In genomic region chr4:97840227-97841062, GRCm38 (mm10) we compare ENCODE assay signal across 9 mouse cellular contexts.
A peak's percentile ranks its signal among the peaks of the same experiment; 100 is the strongest.
DNase-seq lines count a peak whose midpoint lies in the region; ATAC-seq and TF ChIP-seq lines count a peak whose summit lies in the region.
"Had no signal": no experiment of that assay in that cellular context is flagged by ENCODE, and none has a peak within 500 bp of the region (broad histone marks: within the 10 kb centered on the region; RNA-seq: fewer than 3 reads in every experiment).

No protein-coding gene starts in this region.

- no peak for TF ChIP-seq CTCF in small intestine, adult 2 months (IDR thresholded peaks at IDR 0.05; ENCODE audit: extremely low read depth, insufficient read length, insufficient replicate concordance, low read depth, low read length)

- H3K27me3 ChIP-seq in midbrain, embryonic 15.5 days (replicated peaks): peaks cover 19% of the 10 kb centered on the region
- peaks cover 99% of the 10 kb centered on the region for H3K27me3 ChIP-seq in midbrain, embryonic 10.5 days (ENCODE audit: low read depth, poor library complexity, severe bottlenecking)
- H3K27me3 ChIP-seq in kidney, embryonic 16.5 days (ENCODE audit: insufficient read depth, low read length): peaks cover 21% of the 10 kb centered on the region
- no peaks in the 10 kb centered on the region for H3K27me3 ChIP-seq in small intestine, adult 2 months (ENCODE audit: control insufficient read depth, insufficient read depth, low read length)
- H3K27me3 ChIP-seq: embryonic facial prominence, embryonic 12.5 days had no signal

- DNase-seq in heart, adult 11 months: peak; percentile 76
- no peak for DNase-seq in heart, adult 8-10 months (ENCODE audit: low spot score)
- no peak for DNase-seq in midbrain, embryonic 10.5 days (ENCODE audit: low spot score)
- DNase-seq in adrenal gland, adult 18-20 months (ENCODE audit: low spot score in 2 of 2): no peak
- DNase-seq in gastrocnemius, postnatal 10 days: no peak

- H3K4me1 ChIP-seq in midbrain, embryonic 15.5 days: peaks cover 37% of the 10 kb centered on the region
- peaks cover 49% of the 10 kb centered on the region for H3K4me1 ChIP-seq in midbrain, embryonic 10.5 days
- H3K4me1 ChIP-seq in kidney, embryonic 16.5 days (ENCODE audit: insufficient read depth, low read length): peaks cover 58% of the 10 kb centered on the region
- peaks cover 14% of the 10 kb centered on the region for H3K4me1 ChIP-seq in small intestine, adult 2 months (ENCODE audit: control insufficient read depth, insufficient read depth, insufficient read length, low read length)

- H3K9me3 ChIP-seq in midbrain, embryonic 15.5 days: no peaks in the 10 kb centered on the region
- H3K9me3 ChIP-seq in midbrain, embryonic 10.5 days (replicated peaks): no peaks in the 10 kb centered on the region
- H3K9me3 ChIP-seq in kidney, embryonic 16.5 days (ENCODE audit: low read length): no peaks in the 10 kb centered on the region
- H3K9me3 ChIP-seq: embryonic facial prominence, embryonic 12.5 days had no signal

- no peak overlapping the region for H3K9ac ChIP-seq in midbrain, embryonic 15.5 days
- no peak overlapping the region for H3K9ac ChIP-seq in kidney, embryonic 16.5 days (replicated peaks; ENCODE audit: low read length)
- H3K9ac ChIP-seq: embryonic facial prominence, embryonic 12.5 days had no signal

- H3K27ac ChIP-seq in midbrain, embryonic 15.5 days: no peak overlapping the region
- H3K27ac ChIP-seq in midbrain, embryonic 10.5 days (replicated peaks): no peak overlapping the region
- H3K27ac ChIP-seq in kidney, embryonic 16.5 days (ENCODE audit: low read length): peak overlapping the region; percentile 2; the same call in 1 of the 2 replicates
- H3K27ac ChIP-seq in small intestine, adult 2 months (ENCODE audit: insufficient read depth, low read depth, low read length): peak overlapping the region; percentile 77; the same call in 1 of the 2 replicates

- no peak overlapping the region for H3K4me2 ChIP-seq in midbrain, embryonic 15.5 days
- no peak overlapping the region for H3K4me2 ChIP-seq in kidney, embryonic 16.5 days (replicated peaks; ENCODE audit: low read depth, low read length)
- H3K4me2 ChIP-seq: embryonic facial prominence, embryonic 12.5 days had no signal

- 31% methylated on average over 8 of the region's 8 CpGs for whole genome bisulfite sequencing in midbrain, embryonic 15.5 days
- 40% methylated on average over 8 of the region's 8 CpGs for WGBS in midbrain, embryonic 10.5 days
- 28% methylated on average over 8 of the region's 8 CpGs for WGBS in kidney, embryonic 16.5 days
- 47% methylated on average over 8 of the region's 8 CpGs for WGBS in small intestine, adult 2 months

- 0 out of 2 replicates have a peak, but pooled peaks have one; percentile 12 for ATAC-seq in midbrain, embryonic 15.5 days (replicated peaks)
- ATAC-seq in kidney, embryonic 16.5 days (ENCODE audit: low FRiP score, low TSS enrichment): peak; percentile 62; the same call in 1 of the 2 replicates

- no peaks in the 10 kb centered on the region for H3K36me3 ChIP-seq in midbrain, embryonic 15.5 days (replicated peaks)
- no peaks in the 10 kb centered on the region for H3K36me3 ChIP-seq in midbrain, embryonic 10.5 days
- no peaks in the 10 kb centered on the region for H3K36me3 ChIP-seq in kidney, embryonic 16.5 days (ENCODE audit: insufficient read depth, low read length)
- no peaks in the 10 kb centered on the region for H3K36me3 ChIP-seq in small intestine, adult 2 months (ENCODE audit: control insufficient read depth, insufficient read depth, low read length)
- H3K36me3 ChIP-seq: embryonic facial prominence, embryonic 12.5 days had no signal

- no peak for TF ChIP-seq POLR2A in small intestine, adult 2 months (IDR thresholded peaks at IDR 0.05; ENCODE audit: low read depth, low read length)

- no peak overlapping the region for H3K4me3 ChIP-seq in midbrain, embryonic 15.5 days
- H3K4me3 ChIP-seq in midbrain, embryonic 10.5 days: no peak overlapping the region
- H3K4me3 ChIP-seq in kidney, embryonic 16.5 days (ENCODE audit: low read length): no peak overlapping the region
- no peak overlapping the region for H3K4me3 ChIP-seq in small intestine, adult 2 months (ENCODE audit: low read depth, low read length)
- H3K4me3 ChIP-seq: embryonic facial prominence, embryonic 12.5 days had no signal

Comparison
In these comparisons a context has a peak if more than half of its experiments do, and no peak if none do; other contexts are left out.
1. H3K27ac ChIP-seq: peak in kidney, embryonic 16.5 days (single experiment) and small intestine, adult 2 months (single experiment); none in midbrain, embryonic 15.5 days (single experiment) and midbrain, embryonic 10.5 days (single experiment).